Mouse (Mus musculus): ENCODE data around the gene Bbs12. TPM values are rescaled to one million over a fixed set of nuclear protein-coding genes. Genes with fewer than 3 reads are reported as not detected.

Gene Bbs12
- total RNA-seq, 2 experiments from 2014 or later: 1.2 to 1.5 TPM

DNA sequence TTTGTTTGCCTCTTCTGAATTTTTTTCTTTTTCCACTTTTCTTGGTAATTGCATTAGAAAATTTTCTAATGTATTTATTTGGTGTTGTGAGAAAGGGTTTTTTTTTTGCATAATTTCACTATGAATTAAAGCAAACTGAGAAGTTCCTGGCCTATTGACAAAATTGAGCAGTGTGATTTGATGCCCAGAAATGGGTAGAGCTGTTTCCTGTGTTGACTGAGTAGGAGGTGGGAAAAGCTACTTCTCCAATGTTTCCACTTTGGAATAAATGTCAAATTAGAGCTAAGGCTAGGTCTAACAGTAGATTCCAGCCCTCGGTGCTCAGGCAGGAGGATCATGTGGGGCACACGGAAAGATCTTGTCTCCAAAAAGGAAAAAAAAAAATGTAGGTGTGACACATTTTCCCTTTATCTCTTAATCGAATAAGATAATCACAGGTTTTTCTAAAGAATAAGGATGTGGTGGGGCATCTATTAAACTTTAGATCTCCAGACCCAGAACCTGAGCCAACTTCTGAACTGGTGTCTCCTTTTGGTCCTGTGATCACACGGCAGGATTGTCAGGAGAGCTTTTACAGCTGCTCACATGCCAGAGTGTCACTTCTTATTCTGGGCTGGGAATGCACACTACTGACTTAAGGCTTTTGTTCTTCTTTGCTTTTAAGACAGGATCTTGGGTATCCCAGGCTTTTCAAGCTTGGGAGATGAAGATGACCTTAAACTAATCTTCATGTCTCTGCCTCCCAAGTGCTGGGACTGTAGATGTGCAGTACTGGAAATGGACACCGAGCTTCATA, 13.2 kb downstream of the Bbs12 start:
- intact Hi-C loops (cut with DNase I): loop anchor here (2.0 kb wide), 1 partner anchor 91 kb away; no protein-coding TSS in a partner anchor
- DNase-seq: no peak

DNA sequence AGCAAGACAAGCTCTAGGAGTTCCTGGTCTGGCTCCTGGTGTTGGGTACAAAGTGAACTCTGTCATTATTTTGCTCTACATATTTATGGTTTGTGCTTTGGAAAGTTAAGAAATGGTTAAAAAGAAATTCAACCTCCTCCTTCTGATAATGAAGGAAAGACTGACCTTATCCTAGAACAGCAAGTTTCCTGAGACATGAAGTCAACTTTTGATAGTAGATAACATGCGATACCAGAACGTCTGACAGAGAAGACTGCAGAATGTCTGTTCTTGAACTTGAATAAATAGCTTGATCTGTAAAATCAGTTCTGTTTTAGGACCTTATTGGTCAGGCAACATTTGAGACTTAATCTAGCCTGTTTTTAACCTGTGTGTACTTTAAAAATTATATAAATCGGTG, 14.3 kb downstream of the Bbs12 start:
- intact Hi-C loops (cut with DNase I): no loop called here
- no peak for DNase-seq

DNA sequence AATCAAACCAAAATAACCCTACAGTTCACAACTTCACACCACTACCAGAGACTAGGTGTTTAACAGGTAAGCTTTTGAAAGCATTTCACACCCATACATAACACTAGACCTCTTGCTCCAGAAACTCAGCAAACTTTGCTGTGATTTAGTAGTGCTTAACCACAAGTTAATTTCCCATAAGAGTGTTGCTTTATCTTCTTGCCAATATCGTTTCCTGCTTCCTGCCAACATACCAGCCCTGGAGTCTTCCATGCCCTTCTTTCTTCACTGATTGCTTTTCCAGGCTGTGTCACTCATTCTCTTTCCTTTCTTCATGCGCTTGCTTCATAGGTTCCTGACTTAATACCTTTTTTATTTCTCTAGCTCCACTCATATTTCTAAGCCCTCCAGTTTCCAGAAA, 16.1 kb downstream of the Bbs12 start:
- intact Hi-C loops (cut with DNase I): no loop called here
- no peak for DNase-seq

GRCm38 (mm10) chr3:37329963-37330362, 17.6 kb downstream of the Bbs12 start:
- intact Hi-C loops (cut with DNase I): no loop called here
- DNase-seq: no peak

DNA sequence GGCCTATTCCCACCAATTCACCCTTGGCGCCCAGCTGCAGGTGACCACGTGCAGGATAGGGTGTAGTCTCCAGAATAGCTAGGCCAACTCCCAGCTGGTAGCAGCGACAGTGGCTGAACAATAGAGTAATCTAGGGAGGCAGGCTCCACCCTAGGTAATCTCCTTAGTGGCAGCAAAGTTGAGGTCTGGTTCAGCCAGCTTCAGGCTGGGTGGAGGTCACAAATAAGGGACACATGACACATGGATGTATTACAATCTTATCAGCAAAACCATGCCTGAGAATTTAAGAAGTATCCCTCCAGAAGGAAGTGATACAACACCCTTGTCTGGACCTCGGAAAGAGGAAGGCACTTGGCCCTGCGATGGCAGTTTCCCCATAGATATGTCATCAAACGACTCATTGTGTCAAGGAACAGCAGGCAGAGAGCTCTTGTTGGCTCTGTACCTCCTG, 19.7 kb downstream of the Bbs12 start:
- no peak for DNase-seq

GRCm38 (mm10) chr3:37334053-37334452, 21.7 kb downstream of the Bbs12 start:
- DNase-seq: no peak
- intact Hi-C loops (cut with DNase I): no loop called here

More for the DNA sequence above, 19.7 kb downstream of the Bbs12 start:
- intact Hi-C loops (cut with DNase I): no loop called here

DNA sequence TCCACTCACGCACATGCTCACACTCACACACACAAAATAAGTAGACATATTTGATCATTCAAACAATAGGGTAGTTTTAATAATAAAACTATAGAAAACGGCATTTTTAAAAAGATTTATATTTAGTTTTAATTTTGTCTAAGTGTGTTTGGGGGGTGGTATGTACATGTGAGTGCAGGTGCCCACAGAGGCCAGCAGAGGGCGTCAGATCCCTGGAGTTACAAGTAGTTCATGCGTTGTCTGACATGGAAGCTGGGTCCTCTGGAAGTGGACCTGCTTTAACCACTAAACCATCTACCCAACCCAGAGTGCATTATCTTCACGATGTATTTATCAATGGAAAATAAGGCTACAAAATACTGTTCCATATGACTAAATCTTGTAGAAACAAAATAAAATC, 28.8 kb downstream of the Bbs12 start:
- intact Hi-C loops (cut with DNase I): loop anchor here (5.0 kb wide), 1 partner anchor 71 kb away; no protein-coding TSS in a partner anchor
- DNase-seq: peak; percentile 31 to 49

DNA sequence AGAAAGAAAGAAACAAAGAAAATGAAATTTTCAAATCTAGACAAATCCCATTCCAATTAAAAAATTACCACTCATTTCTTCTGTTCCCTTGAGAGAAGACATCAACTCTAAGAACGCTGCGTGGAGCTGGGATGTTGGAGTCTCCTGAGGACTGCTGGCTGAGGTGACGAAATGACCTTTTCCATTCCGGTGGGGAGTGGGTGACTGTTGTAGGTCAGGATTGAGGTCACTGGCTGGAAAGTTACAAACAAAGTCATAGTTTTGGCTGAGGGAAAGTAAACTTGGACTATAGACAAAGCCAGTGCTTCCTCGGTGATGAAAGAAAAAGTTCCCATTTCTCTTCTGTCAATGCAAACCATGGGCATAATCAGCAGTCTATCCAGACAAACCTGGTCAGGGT, 30.5 kb downstream of the Bbs12 start:
- DNase-seq: no peak
- intact Hi-C loops (cut with DNase I): loop anchor here (5.0 kb wide), 1 partner anchor 69 kb away; no protein-coding TSS in a partner anchor

DNA sequence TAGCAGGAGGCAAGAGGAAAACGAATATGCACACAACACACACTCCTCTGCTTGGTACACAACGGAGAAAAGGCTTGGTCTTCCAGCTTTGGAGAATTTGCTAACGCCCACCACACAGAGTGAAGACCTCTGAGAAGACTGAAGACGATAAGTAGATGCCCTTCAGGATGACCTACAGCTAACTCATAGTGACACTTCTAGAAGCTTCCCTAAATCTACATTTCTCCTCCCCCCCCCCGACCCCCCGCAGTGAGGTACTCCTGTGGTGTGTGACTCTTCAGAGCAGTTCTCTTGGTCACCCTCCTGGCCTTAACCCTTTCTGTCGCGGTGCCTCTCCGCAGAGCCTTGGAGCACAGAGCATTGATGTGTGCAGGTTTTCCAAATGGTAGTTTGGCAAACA, 35.3 kb downstream of the Bbs12 start:
- no peak for DNase-seq
- intact Hi-C loops (cut with DNase I): no loop called here

DNA sequence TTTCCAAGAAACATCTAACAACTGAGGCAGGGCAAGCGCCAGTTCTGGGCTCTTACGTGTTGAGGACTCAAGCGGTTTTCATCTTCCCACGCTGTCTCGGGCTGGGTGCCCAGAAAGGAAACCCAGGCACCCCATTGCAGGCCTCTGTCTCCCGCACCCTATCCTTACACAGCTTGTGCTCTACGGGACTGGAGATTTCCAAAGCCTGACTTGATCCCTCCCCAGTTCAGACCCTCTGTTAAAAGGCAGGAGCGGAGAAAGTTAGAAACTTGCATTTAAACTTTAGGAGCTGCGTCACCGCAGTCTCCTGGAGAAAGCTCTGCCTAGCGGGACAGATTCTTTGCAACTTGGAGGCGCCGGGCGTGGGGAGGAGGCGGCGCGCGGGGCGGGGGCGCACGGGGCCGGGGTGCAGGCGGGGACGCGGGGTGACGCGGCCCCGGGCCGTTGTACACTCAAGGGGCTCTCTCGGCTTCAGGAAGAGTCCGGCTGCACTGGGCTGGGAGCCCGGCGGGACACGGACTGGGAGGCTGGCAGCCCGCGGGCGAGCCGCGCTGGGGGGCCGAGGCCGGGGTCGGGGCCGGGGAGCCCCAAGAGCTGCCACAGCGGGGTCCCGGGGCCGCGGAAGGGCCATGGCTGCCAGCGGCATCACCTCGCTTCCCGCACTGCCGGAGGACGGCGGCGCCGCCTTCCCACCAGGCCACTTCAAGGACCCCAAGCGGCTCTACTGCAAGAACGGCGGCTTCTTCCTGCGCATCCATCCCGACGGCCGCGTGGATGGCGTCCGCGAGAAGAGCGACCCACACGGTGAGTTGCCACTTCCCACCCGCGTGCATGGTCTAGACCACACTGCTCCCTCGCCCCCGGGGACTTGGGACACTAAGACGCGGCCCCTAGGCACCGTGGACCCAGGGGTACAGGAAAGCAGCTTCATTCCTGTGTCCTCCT, 36.1 kb downstream of the Bbs12 start, which contains the start of gene Fgf2:
TSS of gene Fgf2 (plus strand) at position 126 of the 945 bp plus-strand sequence.
- intact Hi-C loops (cut with DNase I): no loop called here

GRCm38 (mm10) chr3:37349166-37349548, 36.8 kb downstream of the Bbs12 start:
- DNase-seq: no peak
- intact Hi-C loops (cut with DNase I): no loop called here

More for the DNA sequence above, 36.1 kb downstream of the Bbs12 start, which contains the start of gene Fgf2:
- peak; percentile 62 to 67 for DNase-seq

DNA sequence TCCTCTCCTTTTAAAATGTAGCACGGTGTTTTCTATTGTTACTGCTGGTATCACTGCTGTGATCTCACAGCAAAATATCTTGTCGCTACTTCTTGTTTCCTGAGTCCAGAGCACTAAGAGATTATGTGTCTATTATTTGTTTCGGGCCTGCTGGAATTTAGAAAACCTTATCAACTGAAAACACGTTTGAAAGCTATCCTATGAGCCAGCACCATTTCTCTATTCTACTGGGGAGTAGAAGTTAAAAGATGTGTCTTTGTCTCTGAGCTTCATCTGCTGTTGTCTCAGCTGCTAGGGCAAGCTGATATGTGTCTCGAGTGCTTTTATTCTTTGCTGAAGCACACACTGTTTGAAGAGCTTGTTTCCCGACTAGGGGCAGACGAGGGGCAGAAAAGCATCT, 38.0 kb downstream of the Bbs12 start:
- no peak for DNase-seq
- intact Hi-C loops (cut with DNase I): no loop called here

GRCm38 (mm10) chr3:37353951-37354481, 41.7 kb downstream of the Bbs12 start:
- intact Hi-C loops (cut with DNase I): no loop called here
- no peak for DNase-seq

GRCm38 (mm10) chr3:37354737-37355136, 42.4 kb downstream of the Bbs12 start:
- intact Hi-C loops (cut with DNase I): no loop called here
- DNase-seq: no peak

- no peak for DNase-seq
- intact Hi-C loops (cut with DNase I): no loop called here
These were observed 48.4 kb downstream of the Bbs12 start for GRCm38 (mm10) chr3:37360729-37361128.

GRCm38 (mm10) chr3:37365144-37365543, 52.8 kb downstream of the Bbs12 start:
- intact Hi-C loops (cut with DNase I): no loop called here
- no peak for DNase-seq

DNA sequence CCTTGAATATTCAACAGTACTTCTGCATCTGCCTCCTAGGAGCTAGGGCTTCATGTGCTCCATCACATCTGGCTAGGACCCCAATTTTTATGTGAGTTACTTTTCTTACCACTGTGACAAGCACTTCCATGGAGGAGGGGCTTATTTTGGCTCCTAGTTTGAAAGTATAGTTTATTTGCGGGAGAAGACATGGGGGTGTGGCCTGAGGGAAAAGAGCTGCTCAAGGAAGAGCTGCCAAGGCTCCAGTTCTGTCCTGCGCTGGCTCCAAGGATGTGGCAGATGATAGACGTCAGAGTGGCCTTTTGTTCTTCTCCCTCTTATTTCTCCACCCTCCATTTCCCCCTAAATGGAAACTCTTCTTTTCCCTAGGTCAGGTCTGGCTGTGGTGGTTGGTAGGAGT, 53.6 kb downstream of the Bbs12 start:
- DNase-seq: no peak
- intact Hi-C loops (cut with DNase I): no loop called here

DNA sequence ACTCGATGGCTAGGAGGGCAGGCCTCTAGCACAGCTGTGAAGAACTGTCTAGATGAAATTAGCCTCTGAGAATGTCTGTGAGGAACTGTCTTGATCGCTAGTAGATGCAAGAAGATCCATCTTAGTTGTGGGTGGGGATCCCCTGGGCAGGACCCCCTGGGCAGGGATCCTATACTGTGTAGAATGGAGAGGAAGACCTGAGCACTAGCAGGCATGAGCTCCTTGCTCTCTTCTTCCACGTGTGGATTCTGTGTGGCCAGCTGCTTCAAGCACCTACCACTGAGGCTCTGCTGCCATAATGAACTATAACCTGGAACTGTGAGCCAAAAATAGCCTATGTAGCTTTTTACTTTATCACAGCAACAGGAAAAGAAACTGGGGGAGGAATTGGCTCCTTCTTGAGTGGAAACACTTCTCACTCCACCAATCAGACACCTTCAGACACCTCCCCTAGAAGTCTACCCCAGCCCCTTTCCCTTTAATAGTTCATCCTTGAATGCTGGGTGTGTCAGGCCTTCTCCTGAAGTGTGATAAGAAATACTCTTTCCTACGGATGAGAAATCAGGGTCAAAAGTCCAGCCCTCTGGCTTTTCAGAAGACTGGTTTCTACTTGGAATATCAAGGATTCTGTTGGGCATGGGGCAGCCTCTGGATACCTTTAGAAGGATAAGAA, 54.2 kb downstream of the Bbs12 start:
- DNase-seq: no peak
- intact Hi-C loops (cut with DNase I): no loop called here

DNA sequence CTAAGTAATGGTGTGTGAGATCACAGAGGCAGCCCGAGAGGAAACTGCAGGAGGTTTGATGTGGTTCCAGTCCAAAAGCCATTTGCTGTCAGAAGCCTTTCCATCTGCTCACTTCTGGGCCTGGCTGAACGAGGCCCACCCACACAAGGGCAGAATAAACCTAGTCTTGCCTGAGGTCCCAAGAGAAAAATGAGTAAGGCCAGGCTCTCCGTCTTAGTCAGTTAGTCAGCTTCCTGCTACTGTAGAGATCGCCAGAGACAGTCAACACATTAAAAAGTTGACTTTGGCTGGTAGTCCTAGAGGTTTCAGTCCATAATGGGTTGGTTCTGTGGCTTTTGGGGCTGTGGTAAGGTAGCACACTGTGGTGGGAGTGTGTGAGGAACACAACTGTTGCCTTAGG, 58.1 kb downstream of the Bbs12 start:
- intact Hi-C loops (cut with DNase I): no loop called here
- no peak for DNase-seq

Data from heart, postnatal 14 days (tissue).